Mouse (Mus musculus) intestine, postnatal 0 days (tissue): ENCODE results near the gene Haghl. TPM values are rescaled to one million over a fixed set of nuclear protein-coding genes. Genes with fewer than 3 reads are reported as not detected.

ENCODE experiments used
- ATAC-seq: fragments of 200-750 bp; cut with Nextera tagmentation; 2 replicates; pipeline ENCODE4 v1.8.0; 2017; ENCODE audit warnings: mild to moderate bottlenecking, moderate TSS enrichment, moderate library complexity
- H3K27ac ChIP-seq: fragments of 300-500 bp; sonication (generic); 2 replicates; pipeline ENCODE4 v1.5.1; 2014; ENCODE audit warnings: mild to moderate bottlenecking, low read depth, low read length, moderate library complexity
- H3K27me3 ChIP-seq: fragments of 300-500 bp; sonication (generic); replicated peaks from 2 replicates; pipeline ENCODE4 v1.6.1; 2014; ENCODE audit warnings: low read length, mixed read lengths; ENCODE audit not compliant: control insufficient read depth, insufficient read depth
- H3K36me3 ChIP-seq: fragments of 300-500 bp; sonication (generic); 2 replicates; pipeline ENCODE4 v1.6.1; 2014; ENCODE audit warnings: mild to moderate bottlenecking, moderate library complexity; ENCODE audit not compliant: control insufficient read depth, insufficient read depth
- H3K4me1 ChIP-seq: fragments of 300-500 bp; sonication (generic); replicated peaks from 2 replicates; pipeline ENCODE4 v1.6.1; 2014; ENCODE audit warnings: antibody characterized with exemption, low read length, mixed read lengths; ENCODE audit not compliant: control insufficient read depth, insufficient read depth
- H3K4me2 ChIP-seq: fragments of 300-500 bp; sonication (generic); replicated peaks from 2 replicates; pipeline ENCODE4 v1.6.1; 2014; ENCODE audit warnings: low read depth, mild to moderate bottlenecking, moderate library complexity
- H3K4me3 ChIP-seq: fragments of 300-500 bp; sonication (generic); 2 replicates; pipeline ENCODE4 v1.5.1; 2014; ENCODE audit warnings: low read depth, low read length
- H3K9ac ChIP-seq: fragments of 300-500 bp; sonication (generic); 2 replicates; pipeline ENCODE4 v1.6.1; 2014; ENCODE audit warnings: mild to moderate bottlenecking, low read depth, low read length
- H3K9me3 ChIP-seq: fragments of 300-500 bp; sonication (generic); 2 replicates; pipeline ENCODE4 v1.6.1; 2016; ENCODE audit warnings: mixed run types; ENCODE audit not compliant: control insufficient read depth
- CTCF ChIP-seq: sonication (generic); IDR thresholded peaks from 2 replicates; pipeline ENCODE4 v1.5.1; 2016; ENCODE audit warnings: low read depth, mild to moderate bottlenecking, control low read depth, antibody characterized with exemption, moderate library complexity
- WGBS: fragments of 180-500 bp; shearing (Covaris S2); extraction: QIAGEN DNeasy Blood & Tissue Kit; methylation state at CpG from one replicate; pipeline ENCODE4 v1.1.7; 2014; 5-methylcytosine and 5-hydroxymethylcytosine counted together
- polyA plus RNA-seq: library from polyadenylated mRNA; unstranded; fragments of >200 nt; fragmentation: Nextera tagmentation; extraction: Ambion mirVana; gene quantifications from 2 replicates; pipeline ENCODE4 v1.2.1, GENCODE M21; 2015

Gene Haghl
- polyA plus RNA-seq, 1 experiment from 2014 or later = 28.2 TPM

- Histone ChIP-seq H3K4me2 (no peak overlapping the region), H3K27ac (no peak overlapping the region), H3K9ac (no peak overlapping the region), H3K36me3 (no peaks in the 10 kb centered on the region), H3K9me3 (no peaks in the 10 kb centered on the region), H3K4me1 (0 out of 2 replicates have a peak, but pooled peaks cover 6% of the 10 kb centered on the region), H3K4me3 (no peak overlapping the region), H3K27me3 (peaks cover 7% of the 10 kb centered on the region; the same call in 1 of the 2 replicates)
- ATAC-seq = peak; percentile 27; the same call in 1 of the 2 replicates
- WGBS = 5% methylated on average over 6 of the region's 6 CpGs
- TF ChIP-seq CTCF = peak; percentile 92
These were observed 15.6 kb upstream of the Haghl start for GRCm38 (mm10) chr17:25801029-25801428.

GRCm38 (mm10) chr17:25796951-25797369 lies 11.5 kb upstream of the Haghl start, which contains the start of gene Metrn:
Gene Metrn, minus strand, starts transcription at chr17:25797136.
- Histone ChIP-seq H3K27ac (no peak within 1 kb of the TSS), H3K36me3 (no peaks in the 10 kb centered on the region), H3K4me2 (peak within 1 kb of the TSS; percentile 93), H3K4me3 (peak within 1 kb of the TSS; percentile 81), H3K4me1 (peaks cover 18% of the 10 kb centered on the region; the same call in 1 of the 2 replicates), H3K9ac (peak within 1 kb of the TSS; percentile 40; the same call in 1 of the 2 replicates), H3K27me3 (no peaks in the 10 kb centered on the region; the same call in 1 of the 2 replicates), H3K9me3 (no peaks in the 10 kb centered on the region)
- peak; percentile 56 for ATAC-seq
- WGBS = 1% methylated on average over 34 of the region's 35 CpGs
- no peak for TF ChIP-seq CTCF

GRCm38 (mm10) chr17:25796211-25796771 lies 10.8 kb upstream of the Haghl start:
- peak overlapping the region; percentile 40; the same call in 1 of the 2 replicates for H3K9ac ChIP-seq
- no peaks in the 10 kb centered on the region for H3K36me3 ChIP-seq
- WGBS = 6% methylated on average over 37 of the region's 37 CpGs
- no peak for ATAC-seq
- peak overlapping the region; percentile 93 for H3K4me2 ChIP-seq
- no peak; the same call in 1 of the 2 replicates for TF ChIP-seq CTCF
- no peaks in the 10 kb centered on the region for H3K9me3 ChIP-seq
- H3K27ac ChIP-seq = no peak overlapping the region
- H3K4me1 ChIP-seq = peaks cover 21% of the 10 kb centered on the region; the same call in 1 of the 2 replicates
- no peaks in the 10 kb centered on the region for H3K27me3 ChIP-seq
- peak overlapping the region; percentile 81 for H3K4me3 ChIP-seq

GRCm38 (mm10) chr17:25795609-25796092 lies 10.2 kb upstream of the Haghl start, which contains the start of gene AC134908.4:
Gene AC134908.4, minus strand, starts transcription at chr17:25795659.
- WGBS = 48% methylated on average over 6 of the region's 6 CpGs
- Histone ChIP-seq H3K27me3 (no peaks in the 10 kb centered on the region), H3K4me2 (peak within 1 kb of the TSS; percentile 93), H3K4me1 (peaks cover 22% of the 10 kb centered on the region; the same call in 1 of the 2 replicates), H3K27ac (no peak within 1 kb of the TSS; the same call in 1 of the 2 replicates), H3K9ac (peak within 1 kb of the TSS; percentile 40; the same call in 1 of the 2 replicates), H3K9me3 (no peaks in the 10 kb centered on the region), H3K4me3 (peak within 1 kb of the TSS; percentile 81), H3K36me3 (no peaks in the 10 kb centered on the region)
- no peak for ATAC-seq
- TF ChIP-seq CTCF = no peak

GRCm38 (mm10) chr17:25794998-25795397 lies 9.5 kb upstream of the Haghl start:
- H3K27me3 ChIP-seq = no peaks in the 10 kb centered on the region
- H3K36me3 ChIP-seq = 0 out of 2 replicates have a peak, but pooled peaks cover under 1% of the 10 kb centered on the region
- TF ChIP-seq CTCF = no peak
- H3K4me1 ChIP-seq = peaks cover 22% of the 10 kb centered on the region; the same call in 1 of the 2 replicates
- no peak overlapping the region for H3K4me2 ChIP-seq
- H3K27ac ChIP-seq = no peak overlapping the region; the same call in 1 of the 2 replicates
- H3K9ac ChIP-seq = no peak overlapping the region
- no peak overlapping the region for H3K4me3 ChIP-seq
- ATAC-seq = no peak
- no peaks in the 10 kb centered on the region for H3K9me3 ChIP-seq
- 91% methylated on average over 17 of the region's 17 CpGs for WGBS

DNA sequence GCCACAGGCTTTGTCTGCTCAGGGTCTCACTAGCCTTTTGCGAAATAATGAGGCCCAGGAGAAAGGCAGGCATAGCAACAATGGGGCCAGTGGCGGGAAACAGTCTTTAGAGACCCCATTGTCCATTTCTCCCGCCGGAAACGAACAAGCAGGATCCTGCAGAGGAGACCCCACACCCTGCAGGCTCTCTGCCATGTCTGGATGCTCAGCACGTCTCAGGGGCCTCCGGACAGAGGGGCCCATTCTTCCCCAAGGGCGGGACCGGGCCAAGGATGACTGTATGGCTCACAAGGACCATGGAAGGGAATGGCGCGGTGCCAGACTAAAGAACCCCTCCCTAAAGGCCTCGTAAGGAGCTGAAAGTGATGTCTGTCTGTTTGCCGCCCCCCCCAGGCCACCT lies 8.7 kb upstream of the Haghl start:
- no peak overlapping the region for H3K27ac ChIP-seq
- H3K4me3 ChIP-seq = no peak overlapping the region
- H3K4me1 ChIP-seq = peaks cover 22% of the 10 kb centered on the region; the same call in 1 of the 2 replicates
- 74% methylated on average over 13 of the region's 13 CpGs for WGBS
- no peak overlapping the region for H3K9ac ChIP-seq
- no peak for ATAC-seq
- H3K36me3 ChIP-seq = peaks cover 7% of the 10 kb centered on the region; the same call in 1 of the 2 replicates
- H3K9me3 ChIP-seq = no peaks in the 10 kb centered on the region
- no peaks in the 10 kb centered on the region for H3K27me3 ChIP-seq
- no peak for TF ChIP-seq CTCF
- no peak overlapping the region for H3K4me2 ChIP-seq
